Mouse (Mus musculus) thymus, postnatal 4 days (tissue): Measurements from ENCODE around the gene Hdac9.

Source experiments
- DNase-seq: peaks from one replicate; pipeline ENCODE4 v3.0.0; 2021

Gene Hdac9

DNA sequence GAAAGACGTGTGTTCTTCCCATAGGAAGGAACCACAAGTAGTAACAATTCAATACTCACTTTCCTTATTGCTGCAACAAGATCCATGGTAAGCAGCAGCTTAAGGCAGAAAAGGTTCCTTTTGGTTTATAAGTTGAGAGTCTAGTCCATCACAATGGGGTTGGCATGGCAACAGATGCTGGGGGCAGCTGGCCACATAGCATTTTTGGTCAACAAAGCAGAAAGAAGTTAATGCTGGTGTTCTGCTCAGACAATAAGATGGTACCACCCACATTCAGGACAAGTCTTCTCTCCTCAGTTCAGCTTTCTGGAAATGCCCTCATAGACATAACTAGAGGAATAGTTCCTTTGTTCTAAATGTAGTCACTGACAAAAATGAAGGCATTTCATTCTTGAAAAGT is at the start of gene Hdac9:
Gene Hdac9 (minus strand): TSS at position 101 of the 400 bp plus-strand sequence.
- DNase-seq = no peak

DNA sequence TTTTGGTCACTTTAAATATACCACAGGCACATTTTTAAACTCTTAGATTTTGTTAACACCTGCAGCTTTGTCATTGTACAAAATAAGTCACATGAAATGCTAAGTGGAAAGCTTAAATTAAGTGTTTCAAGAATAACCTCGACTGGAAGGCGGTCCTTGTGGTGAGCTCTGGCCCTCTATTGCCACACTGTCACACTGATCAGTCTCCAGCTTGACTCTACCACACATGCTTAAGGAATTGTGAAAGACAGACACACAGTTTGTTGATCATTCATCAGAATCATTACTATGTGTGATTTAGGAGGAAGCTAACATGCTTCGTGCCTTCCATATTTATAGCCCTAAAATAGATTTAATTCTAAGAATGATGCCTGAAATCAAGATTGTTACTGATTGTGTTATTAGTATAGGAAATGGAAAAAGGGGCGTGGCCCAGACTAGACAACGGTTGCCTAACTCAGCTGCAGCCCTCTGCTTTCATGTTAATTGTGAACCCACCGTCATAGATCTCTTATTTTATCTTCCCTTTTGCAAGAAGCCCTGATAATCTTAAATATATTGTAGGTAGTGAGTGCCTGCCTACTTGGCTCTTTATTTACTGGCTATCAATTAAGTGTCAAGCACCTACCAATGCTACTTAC is 32.3 kb upstream of the Hdac9 start:
- no peak for DNase-seq

DNA sequence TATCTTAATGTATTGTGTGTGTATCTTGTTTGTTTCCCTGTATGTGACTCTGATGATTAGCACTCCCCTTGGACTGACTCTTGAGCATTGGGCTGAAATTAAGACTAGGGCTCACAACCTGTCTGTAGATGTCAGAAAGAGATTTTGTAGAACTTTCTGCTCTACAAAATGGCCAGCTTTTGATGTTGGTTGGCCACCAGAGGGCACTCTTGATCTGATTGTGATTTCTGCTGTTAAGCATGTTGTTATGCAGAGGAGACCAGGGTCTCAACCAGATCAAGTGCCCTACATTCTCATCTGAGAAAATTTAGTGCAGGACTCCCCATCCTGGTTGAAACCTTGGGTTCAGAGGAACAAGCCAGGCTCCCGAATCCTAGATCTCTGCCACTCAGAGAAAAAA is 21.0 kb upstream of the Hdac9 start:
- peak; percentile 64 for DNase-seq

DNA sequence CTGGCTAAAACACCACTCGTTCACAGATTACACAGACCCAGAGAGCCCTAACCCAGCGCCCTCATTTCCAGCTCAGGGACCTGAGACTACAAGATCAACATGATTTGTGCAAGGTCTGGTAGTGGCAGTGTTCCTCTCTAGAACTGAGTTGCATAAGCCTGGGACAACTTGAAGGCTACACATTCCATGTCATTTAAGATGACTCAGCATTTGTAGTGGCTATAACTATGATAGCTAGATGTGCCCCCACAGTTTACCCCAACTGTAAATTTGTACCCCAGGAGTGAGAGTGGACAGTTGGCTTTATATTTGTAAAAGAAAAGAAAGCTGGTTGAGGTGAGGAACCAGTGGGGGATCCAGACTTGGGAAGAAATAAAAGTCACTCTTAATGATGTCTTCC is 8.9 kb downstream of the Hdac9 start:
- no peak for DNase-seq

DNA sequence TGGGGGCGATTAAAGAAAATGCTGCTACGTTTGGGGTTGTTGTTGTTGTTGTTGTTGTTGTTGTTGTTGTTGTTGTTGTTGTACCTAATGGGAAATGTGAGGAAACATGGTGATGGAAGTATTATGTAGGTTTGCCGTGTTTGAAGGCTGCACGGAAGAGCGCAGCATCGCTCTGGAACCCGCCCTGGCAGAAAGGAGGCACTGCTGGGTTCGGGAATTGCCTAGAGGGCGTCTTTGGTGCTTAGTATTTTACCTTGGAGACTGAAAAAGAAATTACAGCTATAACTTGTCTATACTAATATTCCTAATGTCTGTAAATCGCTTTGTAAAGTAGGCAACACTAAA is 9.4 kb downstream of the Hdac9 start:
- peak; percentile 8 for DNase-seq

DNA sequence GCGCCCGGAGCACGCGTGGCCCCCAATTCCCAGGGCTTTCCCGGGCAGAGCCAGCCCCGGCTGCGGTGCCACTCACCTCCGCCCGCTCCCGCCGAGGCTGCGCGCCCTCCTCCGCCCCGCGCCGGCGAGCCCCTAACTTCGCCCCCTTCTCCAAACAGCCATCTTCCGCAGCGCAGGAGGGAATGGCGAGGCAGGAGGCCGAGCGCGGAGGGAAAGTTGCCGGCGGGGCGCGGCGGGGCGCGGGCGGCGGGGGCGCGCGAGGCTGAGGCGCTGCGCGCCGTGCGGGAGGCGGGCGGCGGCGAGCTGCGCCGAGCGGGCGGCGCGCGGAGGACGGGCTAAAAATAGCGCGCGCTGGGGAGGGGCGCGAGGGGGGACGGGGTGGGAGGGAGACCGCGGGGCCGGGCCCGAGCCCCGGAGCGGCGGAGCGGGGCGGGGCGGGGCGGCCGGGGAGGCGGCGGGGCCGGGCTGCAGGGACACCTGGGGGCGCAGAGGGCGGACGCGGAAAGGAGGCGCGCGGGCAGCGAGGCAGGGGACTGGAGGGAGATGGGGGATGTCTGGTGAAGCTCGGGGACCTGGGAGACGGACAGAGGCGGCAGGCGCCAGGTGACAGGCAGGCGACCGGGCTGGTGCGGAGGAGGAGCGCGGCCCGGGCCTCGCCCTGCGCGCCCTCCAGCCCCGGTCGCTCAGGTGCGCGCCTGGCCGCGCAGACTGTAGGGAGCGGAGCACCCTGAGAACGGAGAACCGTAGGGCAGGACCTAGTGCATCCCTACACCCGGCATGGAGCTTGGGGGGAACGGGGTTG is 10.0 kb downstream of the Hdac9 start:
- peak; percentile 59 for DNase-seq

DNA sequence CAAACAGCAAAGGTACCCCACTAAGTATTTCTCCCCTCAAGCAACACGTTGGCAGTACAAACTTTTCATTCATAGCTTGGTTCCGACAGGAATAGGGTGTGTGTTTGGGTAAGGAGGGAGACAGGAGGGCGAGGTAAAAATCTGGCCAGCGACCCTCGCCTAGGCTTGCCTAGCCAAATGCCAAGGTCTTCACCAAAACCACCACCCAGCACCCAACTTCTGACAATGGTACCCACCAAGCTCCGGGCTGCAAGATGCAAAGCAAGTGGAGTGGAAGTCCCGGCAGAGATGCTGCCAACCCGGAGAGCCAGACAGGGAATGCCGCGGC is 10.6 kb downstream of the Hdac9 start:
- no peak for DNase-seq

DNA sequence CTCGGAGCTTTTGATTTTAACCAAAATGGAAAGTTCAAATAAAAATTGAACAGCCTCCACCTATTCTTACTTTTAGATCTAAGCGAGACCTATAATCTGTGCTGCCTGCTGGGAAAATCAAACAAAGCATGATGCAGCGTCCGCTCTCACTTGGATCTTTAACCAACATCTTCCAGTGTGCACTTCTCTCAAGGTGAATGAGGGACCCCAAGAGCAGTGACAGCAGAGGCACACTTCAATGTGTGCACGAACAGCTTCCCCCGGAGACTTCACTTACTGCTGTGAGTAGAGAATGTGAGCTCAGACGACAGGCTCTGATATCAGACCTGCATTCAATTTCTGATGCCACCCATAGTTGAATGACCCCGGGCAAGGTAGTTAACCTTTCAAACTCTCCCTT is 16.7 kb downstream of the Hdac9 start:
- no peak for DNase-seq

DNA sequence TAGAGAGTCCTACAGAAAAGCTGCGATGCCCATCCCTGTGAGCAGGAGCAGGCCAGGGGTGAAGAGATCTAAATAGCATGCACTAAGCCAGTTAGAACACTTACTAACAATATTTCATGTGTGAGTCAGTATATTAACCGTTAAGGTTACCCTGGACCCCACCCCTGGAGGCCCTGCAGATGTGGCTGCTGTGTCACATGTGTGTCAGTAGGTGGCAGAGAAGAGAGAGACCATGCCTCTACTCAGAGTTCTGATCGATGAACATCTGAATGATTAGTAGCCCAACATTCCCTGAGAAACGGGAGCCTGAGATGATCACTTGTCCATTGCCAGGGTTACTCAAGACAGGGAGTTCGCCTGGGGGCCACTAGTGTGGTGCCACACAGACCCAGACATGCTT is 22.0 kb downstream of the Hdac9 start:
- DNase-seq = peak; percentile 11

DNA sequence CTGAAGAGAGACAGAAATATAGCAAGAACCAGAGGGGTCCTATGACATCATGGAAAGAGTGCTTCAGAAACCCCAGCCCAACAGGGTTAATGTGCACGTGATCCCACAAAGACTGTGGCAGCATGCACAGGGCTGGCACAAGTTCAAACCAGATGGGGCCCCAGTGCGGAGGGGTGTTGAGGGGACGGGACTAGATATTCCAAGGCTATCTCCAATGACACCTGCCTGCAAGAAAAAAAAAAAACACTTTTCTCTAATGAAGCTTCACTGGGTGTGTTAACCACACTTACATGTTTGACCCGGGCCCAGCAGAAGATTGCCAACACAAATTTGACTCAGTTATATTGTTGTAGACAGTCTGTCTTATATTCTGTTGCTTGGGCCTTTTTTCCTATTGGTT is 28.2 kb downstream of the Hdac9 start:
- no peak for DNase-seq

DNA sequence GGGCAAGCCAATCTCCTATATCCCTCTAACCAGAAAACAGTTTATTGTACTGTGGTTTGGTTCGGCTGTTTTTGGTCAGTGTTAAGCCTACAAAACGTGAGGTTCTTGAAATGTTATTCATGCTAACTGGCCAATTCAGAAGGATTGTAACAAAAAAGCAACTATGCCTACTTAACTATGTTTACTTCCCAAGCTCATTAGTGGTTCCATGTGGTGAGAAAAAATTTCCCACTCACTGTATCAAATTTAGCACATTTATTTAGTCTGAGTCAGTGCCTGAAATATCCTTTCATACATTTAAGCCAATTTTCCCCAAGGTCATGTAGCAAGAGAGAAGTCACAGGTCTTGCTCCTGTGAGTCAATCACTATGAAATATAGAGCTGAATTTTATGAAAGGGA is 42.0 kb downstream of the Hdac9 start:
- no peak for DNase-seq

DNA sequence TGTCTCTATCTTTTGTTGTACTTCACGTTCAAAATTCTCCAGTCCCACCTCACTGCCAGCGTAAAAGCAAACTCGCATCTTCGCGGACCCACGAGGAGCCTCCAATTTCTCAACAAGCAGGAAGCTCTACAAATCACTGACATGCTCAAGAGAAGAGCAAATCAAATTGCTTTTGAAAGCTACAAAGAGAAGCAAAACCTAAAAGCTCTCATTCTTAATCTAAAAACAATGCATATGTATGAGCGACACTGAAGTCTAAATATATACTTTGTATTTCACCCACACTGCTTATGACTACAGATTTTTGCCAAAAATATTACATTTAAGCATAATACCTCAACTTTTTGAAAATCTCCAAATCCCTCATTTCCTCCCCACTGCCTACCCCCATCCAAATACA is 45.9 kb downstream of the Hdac9 start:
- no peak for DNase-seq

DNA sequence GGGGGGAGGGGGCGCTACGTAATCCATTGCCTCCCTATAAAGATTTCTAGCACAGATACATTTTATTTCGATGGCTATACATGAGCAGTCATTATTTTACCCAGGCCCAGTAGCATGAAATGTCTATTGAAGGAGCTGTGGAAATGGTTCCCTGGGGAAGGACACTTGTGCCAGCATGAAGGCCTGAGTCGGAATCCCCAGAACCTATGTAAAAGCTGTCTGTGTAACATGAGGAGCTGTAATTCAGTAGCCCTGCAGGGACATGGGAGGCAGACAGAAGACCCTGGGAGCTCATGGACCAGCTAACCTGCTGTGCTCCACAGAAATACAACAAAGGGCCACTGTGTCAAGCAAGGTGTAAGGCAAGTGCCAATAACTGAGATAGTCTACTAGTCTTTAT is 75.7 kb downstream of the Hdac9 start:
- no peak for DNase-seq

DNA sequence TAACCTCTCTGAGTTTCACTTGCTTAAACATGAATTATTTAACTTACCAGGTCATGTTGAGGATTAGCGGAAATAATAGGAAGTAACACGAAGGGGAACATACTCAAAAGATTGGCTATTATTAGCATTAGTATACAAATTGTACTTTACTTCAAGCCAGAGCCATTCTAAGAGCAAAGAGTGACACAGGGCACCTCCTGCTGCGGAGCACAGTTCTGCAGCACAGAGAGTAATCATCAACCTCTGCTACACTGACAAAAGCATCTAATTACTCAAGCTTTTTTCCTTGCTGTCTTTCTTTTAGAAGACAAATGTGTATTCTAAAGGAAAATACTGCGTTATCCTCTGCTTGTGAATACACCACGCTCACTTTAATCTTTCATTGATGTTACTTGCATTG is 79.6 kb downstream of the Hdac9 start:
- DNase-seq = no peak

DNA sequence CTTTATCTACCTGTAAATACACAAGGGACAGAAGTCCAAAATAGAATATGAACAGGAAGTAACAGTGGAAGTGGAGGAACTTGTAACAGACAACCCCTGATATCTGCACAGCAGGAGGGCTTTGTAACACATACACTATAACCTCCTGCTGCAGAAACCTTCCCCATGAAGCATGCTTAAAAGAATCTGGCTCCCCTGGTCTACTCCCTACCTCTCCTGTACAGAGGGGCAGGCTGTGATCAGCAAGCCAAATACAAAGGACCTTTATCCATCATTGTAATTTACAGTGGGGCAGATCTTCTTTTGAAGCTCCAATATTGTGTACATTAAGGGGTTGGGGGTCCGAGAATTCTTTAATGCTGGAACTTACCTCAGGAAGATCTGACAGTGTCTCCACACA is 80.0 kb downstream of the Hdac9 start:
- DNase-seq = no peak

DNA sequence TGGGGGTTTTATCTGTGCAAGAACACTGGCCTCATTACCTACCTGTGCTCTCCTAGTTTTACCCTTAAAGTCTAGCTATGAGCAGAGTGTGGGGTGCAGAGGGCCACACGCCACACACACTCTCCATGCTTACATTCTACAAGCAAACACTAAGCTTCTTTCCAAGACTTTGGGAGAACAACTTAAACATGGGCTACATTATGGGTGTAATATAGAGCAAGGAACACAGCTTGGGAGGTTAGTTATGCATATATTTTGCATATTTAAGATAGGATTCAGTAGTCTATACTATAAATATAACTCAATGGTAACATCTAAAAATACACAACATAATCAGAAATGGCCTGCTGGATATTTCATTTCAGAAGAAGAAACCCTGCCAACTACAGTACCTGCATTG is 80.8 kb downstream of the Hdac9 start:
- DNase-seq = no peak

DNA sequence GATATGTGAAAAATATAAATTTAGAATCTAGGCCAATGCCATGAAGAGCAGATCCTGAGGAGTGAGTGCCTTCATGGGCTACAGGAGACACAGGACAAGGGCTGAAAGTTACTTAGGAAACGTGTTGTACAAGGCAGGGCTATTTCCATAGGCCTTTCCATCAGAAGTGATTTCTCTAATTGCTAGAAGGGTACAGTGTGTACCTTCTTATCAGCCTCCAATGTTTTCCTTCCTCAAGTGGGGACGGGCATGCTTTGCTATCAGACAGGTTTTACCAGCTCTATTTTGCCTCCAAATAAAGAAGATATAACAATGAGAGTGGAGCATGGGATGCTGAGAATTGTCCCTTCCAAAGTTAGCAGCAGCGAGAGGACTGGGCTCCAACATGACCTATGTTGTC is 81.4 kb downstream of the Hdac9 start:
- DNase-seq = no peak

DNA sequence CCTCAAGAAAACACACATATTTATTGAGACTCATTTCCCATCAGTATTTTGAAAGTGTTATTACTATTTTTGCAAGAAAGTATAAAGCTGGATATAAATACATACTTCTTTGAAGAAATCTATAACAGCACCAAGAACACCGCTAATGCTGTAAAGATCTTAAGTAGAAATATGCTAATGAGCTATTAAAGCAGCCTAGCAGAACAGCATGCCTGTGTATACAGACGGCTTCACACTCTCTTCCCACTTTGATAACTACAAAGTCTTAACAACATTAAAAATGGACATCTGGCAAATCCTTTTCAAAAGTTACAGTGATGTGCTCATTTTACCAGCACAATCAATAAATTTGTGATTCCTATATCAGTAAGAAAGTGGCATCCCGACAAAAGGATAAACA is 88.2 kb downstream of the Hdac9 start:
- DNase-seq = no peak

DNA sequence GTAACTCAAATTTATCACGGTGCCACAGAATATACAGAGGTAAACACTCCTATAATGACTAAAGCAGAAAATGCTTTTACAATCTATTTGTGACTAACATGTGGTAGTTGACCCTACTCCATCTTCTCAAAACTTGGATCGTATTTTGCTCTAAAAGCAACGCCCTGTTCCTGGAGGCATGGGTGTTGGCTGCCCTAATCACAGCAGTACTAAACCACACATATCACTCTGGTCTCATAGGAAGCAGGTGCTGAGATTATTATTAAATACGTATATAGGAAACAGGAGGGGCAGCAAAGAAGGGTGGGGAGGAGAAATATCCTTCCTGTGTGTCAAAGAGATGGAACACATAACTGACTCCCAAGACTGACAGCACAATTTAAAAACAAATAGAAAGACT is 90.0 kb downstream of the Hdac9 start:
- DNase-seq = no peak

DNA sequence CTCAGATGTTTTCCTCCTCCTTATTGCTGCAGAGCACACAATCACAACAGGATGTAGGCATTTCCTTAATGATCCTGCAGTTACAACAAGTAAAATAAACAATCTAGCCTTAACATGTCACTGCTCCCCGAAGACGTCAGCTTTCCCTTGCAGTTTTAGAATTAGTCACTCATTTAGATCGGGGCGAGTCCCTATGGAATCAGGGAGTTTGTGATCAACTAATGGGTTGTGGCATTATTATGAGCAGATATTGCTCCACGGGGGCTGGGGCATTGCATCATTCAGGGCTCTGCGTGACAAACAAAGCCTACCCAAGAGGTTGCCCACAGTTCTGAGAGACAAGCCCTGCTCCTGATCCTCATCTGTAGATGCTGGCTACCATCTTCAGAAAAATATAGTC is 96.7 kb downstream of the Hdac9 start:
- DNase-seq = no peak

DNA sequence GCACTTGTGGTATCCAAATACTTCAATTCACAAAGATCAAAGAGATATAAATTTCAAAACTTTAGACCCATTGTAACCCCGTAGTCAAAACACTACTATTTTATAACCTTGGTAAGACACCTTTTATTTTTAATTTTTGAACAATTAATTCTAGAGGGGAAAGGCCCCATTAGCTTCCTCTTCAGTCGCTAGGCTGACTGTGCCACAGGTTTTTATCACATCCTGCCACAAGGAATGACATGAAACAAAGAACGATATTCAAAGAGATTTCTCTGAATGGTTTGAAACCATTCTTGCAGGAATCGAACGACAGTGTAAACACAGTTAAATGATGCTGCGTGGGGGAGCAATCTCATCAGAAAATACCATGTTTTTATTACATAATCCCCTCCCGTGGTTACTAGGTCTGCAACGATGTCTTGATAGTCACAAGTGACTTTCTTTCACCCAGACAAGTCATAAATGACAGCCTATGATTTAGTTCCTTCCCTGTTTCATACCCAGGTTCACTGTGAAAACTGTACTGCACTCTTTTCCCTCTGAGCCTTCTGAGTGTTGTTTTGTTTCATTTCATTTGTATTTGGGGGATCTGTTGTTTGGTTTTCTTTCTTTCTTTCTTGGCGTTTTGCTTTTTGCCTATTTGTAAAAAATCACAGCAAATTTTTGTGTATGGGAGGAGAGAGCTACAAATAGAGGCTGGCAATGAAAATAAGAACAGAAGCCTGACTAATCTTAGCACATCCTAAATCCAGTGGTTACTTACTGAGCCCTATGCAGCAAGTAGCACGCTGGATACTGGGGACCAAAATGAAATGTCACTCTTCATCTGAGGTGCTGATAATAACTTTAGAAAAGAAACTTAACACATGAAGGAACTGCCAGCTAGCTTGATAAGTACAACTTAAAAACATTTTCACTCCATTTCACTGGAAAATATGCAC is 105.0 kb downstream of the Hdac9 start:
- no peak for DNase-seq

DNA sequence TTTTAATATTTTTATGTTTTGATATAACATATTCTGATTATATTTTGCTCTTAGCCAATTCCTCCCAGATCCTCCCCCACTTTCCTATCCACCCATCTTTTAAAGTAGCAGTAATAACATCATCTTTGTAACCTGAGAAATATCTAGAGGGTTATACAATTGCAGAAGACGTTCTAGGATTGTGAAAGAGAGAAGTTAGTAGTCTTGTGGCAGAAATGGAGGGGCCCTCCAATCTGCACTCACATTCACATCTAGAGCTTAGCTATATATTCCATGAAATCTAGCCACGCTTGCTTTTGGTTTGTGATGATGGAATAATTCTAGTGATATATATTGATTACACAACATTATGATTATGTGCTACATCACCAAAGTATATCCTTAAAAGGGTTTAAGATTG is 106.7 kb downstream of the Hdac9 start:
- no peak for DNase-seq

DNA sequence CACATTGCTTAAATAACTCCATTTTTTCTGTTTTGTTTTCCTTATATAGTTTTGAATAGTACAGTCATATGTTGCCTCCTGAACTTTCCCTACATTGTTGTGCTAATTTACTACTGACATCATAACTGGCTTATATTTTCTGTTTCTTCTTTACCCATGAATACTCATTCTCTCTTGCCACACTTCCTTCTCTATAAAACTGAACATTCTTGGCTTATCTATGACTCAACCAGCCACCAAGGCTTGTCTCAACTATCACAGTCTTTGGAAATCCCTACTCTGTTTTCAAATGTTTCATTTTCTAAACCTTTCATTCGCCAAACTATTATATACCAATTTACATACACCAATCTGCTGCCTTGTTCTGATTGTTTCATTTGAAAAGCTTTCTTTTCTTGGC is 108.7 kb downstream of the Hdac9 start:
- DNase-seq = no peak

DNA sequence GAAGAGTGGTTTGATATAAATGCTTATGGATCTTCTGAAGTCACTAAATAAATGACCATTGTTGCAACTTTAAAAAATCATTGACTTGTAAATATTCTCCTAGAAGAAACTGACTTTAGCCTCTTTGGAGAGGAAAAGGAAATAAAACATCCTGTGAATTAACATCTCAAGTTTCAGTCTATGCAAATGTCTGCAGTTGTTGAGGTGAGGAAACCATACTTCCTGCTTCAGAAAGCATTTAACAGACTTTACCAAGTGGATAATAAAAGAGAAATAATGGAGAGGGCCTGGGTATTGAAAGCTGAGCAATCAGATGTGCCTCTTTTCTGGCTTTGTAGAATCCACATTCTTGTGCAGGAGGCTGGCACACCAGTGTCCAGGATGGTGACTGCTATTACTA is 110.4 kb downstream of the Hdac9 start:
- DNase-seq = no peak
